Mouse (Mus musculus): ENCODE data around the gene Pole2.

Pole2 gene

DNA sequence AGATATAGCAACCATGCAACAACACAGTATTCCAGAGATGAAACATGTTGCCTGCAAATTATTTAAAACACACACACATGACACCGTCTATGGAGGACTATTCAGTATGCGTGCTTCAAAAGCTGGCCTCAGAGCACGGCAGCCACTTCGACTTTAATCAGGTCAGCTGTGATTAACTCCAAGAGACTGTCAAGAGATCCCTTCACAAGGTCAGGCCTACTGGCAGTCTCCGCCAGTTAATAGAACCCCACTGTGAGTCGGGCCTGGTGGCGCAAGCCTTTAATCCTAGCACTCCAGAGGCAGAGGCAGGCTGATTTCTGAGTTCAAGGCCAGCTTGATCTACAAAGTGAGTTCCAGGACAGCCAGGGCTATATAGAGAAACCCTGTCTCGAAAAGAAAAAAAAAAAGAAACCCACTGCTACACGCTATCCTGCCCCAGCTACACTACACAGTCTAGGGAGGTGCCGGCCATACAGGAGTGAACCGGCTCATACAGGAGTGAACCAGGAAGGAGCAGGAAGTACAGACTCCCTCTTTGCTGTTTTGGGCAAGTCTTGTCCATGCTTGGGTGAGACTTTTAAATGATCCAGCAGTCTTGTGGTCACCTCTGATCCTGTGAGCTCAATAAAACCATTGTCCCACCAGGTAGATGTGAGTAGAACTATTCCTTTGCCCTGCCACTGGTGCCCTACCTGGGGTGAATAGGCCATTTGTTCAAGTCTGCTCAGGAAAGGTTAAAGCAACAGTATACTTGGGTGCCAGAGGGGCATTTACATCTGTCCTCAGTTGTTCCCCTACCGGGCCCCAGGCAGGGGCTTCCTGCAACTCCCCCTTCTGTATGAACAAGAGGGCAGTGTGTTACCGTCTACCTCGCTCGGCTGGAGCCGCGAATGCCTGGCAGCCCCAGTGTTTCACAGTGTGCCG is 17.7 kb downstream of the Pole2 start:
- DNase-seq (ENCODE audit: extremely low read depth, low read depth) = no peak

DNA sequence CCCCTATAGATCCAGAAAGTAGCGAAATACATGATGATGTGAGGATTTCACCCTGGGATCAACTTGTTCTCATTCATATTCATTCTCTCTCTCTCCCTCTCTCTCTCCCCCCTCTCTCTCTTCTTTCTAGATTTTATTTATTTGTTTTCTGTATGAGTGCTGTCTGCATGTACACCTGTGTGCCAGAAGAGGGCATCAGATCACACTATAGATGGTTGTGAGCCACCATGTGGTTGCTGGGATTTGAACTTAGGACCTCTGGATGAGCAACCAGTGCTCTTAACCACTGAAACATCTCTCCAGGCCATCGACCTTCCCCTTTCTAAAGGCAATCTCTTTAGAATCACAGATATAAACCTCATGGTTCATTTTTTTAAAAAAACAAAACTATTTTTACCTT is 19.5 kb downstream of the Pole2 start:
- no peak for DNase-seq (ENCODE audit: extremely low read depth, low read depth)

GRCm38 (mm10) chr12:69207926-69208325 is 20.1 kb downstream of the Pole2 start:
- DNase-seq (ENCODE audit: extremely low read depth, low read depth) = no peak

DNA sequence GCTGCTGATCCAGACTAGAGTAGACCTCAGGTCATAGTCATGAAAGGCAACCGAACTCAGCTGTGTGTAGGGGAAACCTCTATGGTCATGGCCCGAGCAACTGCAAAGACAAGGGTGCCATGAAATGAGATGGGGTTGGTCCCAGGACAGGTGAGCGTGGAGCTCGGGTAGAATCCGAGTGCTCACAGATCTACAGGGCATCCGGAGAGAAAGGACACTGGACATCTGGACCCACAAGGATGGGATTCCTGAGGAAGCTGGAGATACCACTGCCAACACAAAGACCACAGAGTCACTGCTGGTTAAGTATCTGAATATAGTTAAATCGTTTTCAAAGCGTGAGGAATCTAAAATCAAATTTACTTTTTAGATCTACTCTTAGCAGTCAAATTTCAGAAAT is 20.6 kb downstream of the Pole2 start:
- DNase-seq (ENCODE audit: extremely low read depth, low read depth) = no peak

GRCm38 (mm10) chr12:69204052-69204833 is 23.8 kb downstream of the Pole2 start, which contains the start of gene Gm49384:
Gene Gm49384, minus strand, starts transcription at chr12:69204267.
- DNase-seq (ENCODE audit: extremely low read depth, low read depth) = no peak

- no peak for DNase-seq (ENCODE audit: extremely low read depth, low read depth)
Observed at GRCm38 (mm10) chr12:69198985-69199384, 29.0 kb downstream of the Pole2 start.

- no peak for DNase-seq (ENCODE audit: extremely low read depth, low read depth)
Observed at GRCm38 (mm10) chr12:69198164-69198535, 29.8 kb downstream of the Pole2 start, which contains the start of gene Dnaaf2. Gene Dnaaf2, minus strand, starts transcription at chr12:69198429.

- no peak for DNase-seq (ENCODE audit: extremely low read depth, low read depth)
Observed at GRCm38 (mm10) chr12:69197378-69198163, 30.4 kb downstream of the Pole2 start.

- DNase-seq (ENCODE audit: extremely low read depth, low read depth) = no peak
Observed at GRCm38 (mm10) chr12:69196444-69197377, 31.3 kb downstream of the Pole2 start, which contains the start of gene Gm49383. Gene Gm49383, minus strand, starts transcription at chr12:69197104.

DNA sequence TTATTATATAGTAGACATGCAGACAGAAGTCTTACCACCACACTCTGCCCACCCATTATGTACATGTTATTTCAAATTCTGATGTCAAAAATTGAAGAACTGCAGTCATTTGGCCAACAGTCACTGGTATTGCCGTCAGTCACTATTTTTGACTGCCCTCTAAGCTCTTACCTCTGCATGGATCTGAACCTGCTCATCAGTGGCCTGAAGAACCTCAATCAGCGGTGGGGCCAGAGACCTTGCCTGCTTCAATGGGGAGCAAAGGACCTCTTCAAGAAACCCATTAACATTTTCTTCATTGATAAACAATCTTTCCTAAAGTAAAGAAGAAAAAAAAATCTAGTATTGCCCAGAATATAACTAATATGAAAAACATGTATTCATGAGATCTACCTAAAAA is 35.4 kb downstream of the Pole2 start:
- DNase-seq (ENCODE audit: extremely low read depth, low read depth) = no peak

DNA sequence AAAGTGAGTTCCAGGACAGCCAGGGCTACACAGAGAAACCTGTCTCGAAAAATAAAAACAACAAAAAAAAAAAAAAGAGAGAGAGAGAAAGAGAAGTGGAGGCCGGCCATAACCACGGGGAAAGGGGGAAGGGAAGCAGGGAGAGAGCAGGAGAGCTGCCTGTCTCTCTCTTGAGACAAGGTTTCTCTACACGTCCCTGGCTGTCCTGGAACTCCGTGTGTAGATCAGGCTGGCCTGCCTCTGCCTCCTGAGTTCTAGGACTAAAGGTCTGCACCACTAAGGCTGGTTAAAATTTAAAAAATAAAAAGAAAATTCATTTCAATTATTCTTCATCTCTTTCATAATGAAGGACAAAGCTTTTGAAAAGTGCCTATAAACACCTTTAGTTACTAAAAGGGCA is 36.6 kb downstream of the Pole2 start:
- DNase-seq (ENCODE audit: extremely low read depth, low read depth) = no peak

DNA sequence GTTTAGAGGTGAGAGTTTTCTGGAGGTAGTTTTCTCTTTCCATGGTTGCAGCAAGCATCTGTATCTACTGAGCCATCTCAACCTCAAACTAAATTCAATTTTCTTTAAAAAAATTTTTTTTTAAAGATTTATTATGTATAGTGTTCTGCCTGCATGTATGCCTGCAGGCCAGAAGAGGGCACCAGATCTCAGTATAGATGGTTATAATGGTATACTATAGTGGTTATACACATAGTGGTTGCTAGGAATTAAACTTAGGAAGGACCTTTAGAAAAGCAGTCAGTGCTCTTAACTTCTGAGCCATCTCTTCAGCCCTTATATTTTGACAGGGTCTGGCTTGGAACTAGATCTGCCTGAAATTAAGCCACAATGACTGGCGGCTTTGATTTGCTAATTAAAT is 37.5 kb downstream of the Pole2 start:
- DNase-seq (ENCODE audit: extremely low read depth, low read depth) = no peak

GRCm38 (mm10) chr12:69190074-69190473 is 37.9 kb downstream of the Pole2 start:
- no peak for DNase-seq (ENCODE audit: extremely low read depth, low read depth)

DNA sequence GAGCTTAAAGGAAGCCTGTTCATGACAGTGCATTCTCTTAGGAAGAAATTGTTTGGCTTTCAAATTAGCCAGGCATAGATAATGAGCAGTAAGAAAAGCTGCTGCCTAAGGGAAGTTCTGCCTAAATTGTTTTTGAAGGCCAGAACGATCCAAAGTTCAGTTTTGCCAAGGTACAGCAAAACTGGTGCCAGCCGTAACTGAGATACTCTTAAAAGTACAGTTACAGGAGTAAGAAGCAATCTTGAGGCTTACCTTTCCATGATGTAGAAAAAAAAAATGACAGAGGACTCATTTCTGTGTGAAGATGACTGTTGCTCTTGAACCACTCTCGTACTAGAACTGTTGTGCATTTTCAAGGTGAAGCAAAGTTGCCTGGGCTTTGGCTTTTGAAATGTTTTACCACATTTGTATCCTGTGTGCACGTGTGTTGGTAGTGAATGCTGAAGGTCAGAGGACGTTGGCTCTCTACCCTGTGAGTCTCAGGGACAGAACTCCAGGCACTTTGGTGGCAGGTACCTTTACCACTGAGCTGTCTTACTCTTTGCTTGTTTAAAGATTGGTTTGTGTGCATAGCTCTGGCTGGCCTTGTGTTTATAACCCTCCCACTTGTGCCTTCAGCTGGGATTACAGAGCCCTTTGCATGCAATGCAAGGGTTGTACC is 41.1 kb downstream of the Pole2 start:
- DNase-seq (ENCODE audit: extremely low read depth, low read depth) = no peak

- no peak for DNase-seq (ENCODE audit: extremely low read depth, low read depth)
Observed at GRCm38 (mm10) chr12:69185371-69185770, 42.6 kb downstream of the Pole2 start.

DNA sequence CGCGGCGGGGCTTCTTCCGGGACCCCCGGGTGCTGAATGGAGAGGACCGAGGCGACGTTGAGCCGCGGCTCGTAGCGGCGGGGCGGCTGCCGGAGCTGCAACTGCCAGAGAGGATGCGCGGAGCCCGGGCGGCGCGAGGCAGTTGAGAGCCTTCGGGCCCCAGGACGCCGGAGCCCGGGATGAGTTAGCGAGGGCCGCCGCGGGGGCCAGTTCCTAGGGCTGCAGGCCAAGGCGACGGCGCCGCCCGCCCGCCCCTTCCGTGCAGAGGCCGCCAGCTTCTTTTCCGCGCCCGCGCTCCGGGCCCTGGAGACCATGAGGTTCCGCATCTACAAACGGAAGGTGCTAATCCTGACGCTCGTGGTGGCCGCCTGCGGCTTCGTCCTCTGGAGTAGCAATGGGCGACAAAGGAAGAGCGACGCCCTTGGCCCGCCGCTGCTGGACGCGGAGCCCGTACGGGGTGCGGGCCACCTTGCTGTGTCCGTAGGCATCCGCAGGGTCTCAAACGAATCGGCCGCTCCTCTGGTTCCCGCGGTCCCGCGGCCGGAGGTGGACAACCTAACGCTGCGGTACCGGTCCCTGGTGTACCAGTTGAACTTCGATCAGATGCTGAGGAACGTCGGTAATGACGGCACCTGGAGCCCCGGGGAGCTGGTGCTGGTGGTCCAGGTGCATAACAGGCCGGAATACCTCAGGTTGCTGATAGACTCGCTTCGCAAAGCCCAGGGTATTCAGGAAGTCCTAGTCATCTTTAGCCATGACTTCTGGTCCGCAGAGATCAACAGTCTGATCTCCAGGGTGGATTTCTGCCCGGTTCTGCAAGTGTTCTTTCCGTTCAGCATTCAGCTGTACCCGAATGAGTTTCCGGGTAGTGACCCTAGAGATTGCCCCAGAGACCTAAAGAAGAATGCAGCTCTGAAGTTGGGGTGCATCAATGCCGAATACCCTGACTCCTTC is 43.4 kb downstream of the Pole2 start:
- no peak for DNase-seq (ENCODE audit: extremely low read depth, low read depth)

DNA sequence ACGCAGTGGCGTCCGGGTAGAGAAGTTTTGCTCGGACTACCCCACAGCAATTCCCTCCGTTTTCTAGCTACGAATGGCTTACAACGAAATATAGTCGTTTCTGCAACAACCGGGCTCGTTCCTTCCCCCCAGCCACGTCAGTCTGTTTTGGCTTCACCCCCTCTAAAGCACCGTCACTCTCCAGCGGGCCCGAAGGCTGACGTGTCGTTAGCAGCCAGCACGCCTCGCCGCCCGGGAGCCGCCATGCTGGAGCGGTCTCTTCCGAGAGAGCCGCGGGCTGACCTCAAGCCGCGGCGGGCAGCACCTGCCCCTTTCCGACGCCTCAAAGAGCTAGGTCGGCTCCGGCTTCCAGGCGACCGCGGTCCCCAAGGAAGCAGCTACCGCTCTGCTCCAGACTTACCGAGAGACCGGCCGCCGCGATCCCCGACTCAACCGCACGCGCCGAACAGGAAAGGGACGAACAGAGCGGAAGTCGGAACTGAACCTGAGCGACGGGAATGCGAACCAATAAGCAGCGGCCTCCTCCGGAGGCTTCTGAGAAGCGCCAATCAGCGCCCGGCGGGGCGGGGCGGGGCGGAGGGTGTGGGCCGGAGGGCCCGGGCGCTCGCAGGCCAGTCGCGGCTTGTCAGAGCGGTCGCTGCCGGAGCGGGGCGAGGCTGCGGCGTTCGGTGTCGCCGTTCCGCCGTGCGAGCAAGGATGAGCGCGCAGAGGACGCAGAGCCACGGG is 44.2 kb downstream of the Pole2 start, which contains the start of the genes Rpl36al and Mgat2:
Gene Rpl36al, minus strand, starts transcription at position 501 of the 726 bp plus-strand sequence.
Gene Mgat2, plus strand, starts transcription at position 575 of the 726 bp plus-strand sequence.
- DNase-seq (ENCODE audit: extremely low read depth, low read depth) = peak; percentile 94

DNA sequence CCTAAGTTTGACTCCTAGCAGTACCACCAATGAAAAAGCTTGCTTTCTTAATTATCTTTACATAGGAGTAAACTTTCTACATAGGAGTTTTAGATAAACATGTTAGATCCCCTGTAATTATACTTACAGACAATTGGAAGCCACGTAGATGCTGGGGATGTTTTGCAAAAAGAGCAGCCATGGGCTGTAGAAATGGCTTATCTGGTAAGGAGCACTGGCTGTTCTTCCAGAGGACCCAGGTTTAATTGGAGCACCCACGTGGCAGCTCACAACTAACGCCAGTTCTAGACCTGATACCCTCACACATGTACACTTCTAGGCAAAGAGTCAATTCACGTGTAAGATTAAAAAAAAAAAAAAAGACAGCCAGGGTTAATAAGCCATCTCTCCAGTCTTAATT is 46.2 kb downstream of the Pole2 start:
- no peak for DNase-seq (ENCODE audit: extremely low read depth, low read depth)
